Mouse (Mus musculus): ENCODE measurements around the gene Ccm2. TPM values are rescaled to one million over a fixed set of nuclear protein-coding genes. Genes with fewer than 3 reads are reported as not detected.
"Not testable (repeated sequence)": the region's sequence is repeated elsewhere in the genome, so short reads cannot be mapped to it uniquely, and the experiment has no call there.

Ccm2 gene
- 10 to 100 TPM; 21.9 to 26.8 TPM for total RNA-seq (2021)
- long read RNA-seq, experiment 1, transcript Ccm2-201 (10 exons, 1,858 nt) = major isoform, 40 of 67 reads
- long read RNA-seq, experiment 1, partial matches to known transcripts = 3 of 67 reads
- long read RNA-seq, experiment 1, other reads (novel, unspliced or antisense) = 24 of 67 reads
- long read RNA-seq, experiment 2, transcript Ccm2-201 (10 exons, 1,858 nt) = major isoform, 26 of 48 reads
- long read RNA-seq, experiment 2, partial matches to known transcripts = 2 of 48 reads
- long read RNA-seq, experiment 2, other reads (novel, unspliced or antisense) = 20 of 48 reads

- DNase-seq (ENCODE audit: low spot score) = peak; percentile 96
Observed at GRCm38 (mm10) chr11:6546205-6547013, at the start of gene Ccm2. Ccm2 (plus strand) TSS chr11:6546887.

GRCm38 (mm10) chr11:6497311-6497948 is 49.3 kb upstream of the Ccm2 start:
- DNase-seq (ENCODE audit: low spot score) = no peak

GRCm38 (mm10) chr11:6502506-6502905 is 44.2 kb upstream of the Ccm2 start:
- no peak for DNase-seq (ENCODE audit: low spot score)

GRCm38 (mm10) chr11:6504226-6504625 is 42.5 kb upstream of the Ccm2 start:
- DNase-seq (ENCODE audit: low spot score) = no peak

DNA sequence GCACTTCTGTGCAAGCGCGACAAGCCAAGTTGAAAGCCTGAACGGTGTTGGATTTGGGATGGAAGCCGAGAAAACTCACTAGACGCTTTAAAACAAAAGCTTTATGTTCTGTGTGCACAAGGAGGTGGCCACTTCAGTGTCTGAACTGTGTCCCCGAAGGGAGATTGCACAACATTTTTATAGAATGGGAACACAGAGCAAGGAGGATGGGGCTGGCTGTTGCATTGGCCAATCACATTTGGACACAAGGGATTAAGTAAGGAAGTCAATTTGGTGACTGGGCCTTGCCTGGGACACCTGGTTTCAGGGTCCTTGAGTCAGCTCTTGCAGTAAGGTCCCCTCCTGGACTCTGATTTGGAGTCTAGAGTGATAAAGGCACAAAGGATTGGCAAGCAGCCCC is 42.0 kb upstream of the Ccm2 start:
- no peak for DNase-seq (ENCODE audit: low spot score)

DNA sequence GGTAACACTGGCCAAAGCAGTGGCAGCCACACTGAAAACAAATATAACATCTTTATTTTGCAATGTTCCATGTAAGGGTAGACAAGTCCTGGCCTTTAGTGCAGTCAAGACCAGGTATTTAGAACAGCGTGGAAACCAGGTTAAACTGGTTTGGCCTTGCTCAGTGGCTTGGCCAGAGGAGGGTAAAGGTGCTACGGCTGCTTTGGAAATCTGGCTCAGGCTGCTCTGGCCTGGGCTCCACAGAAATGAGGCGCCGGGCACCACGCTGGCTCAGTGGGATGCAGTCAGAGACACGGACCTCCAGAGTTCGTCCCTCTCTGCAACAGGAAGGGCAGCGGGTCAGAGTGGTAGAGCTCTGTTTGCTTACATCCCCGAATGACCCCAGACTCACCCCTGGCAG is 40.2 kb upstream of the Ccm2 start:
- no peak for DNase-seq (ENCODE audit: low spot score)

GRCm38 (mm10) chr11:6508269-6508876 is 38.3 kb upstream of the Ccm2 start:
- DNase-seq (ENCODE audit: low spot score) = no peak

DNA sequence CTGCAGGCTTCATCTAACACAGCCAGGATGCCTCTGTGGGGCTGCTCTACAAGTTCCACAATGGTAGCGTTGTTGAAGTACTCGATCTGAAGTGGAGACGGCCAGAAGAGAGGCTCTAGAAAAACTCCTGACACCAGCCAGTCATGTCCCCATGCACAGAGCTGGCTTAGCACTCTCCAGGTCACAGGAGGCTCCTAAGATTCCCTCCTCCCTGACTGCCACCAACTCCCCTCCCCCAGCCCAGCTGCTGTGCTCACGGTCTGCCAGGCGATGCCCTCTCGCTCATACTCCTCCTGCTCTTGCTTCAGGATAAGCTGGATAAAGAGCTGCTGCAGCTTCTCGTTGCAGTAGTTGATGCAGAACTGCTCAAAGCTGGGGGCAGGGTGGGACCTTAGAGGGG is 31.9 kb upstream of the Ccm2 start:
- DNase-seq (ENCODE audit: low spot score) = peak; percentile 29

DNA sequence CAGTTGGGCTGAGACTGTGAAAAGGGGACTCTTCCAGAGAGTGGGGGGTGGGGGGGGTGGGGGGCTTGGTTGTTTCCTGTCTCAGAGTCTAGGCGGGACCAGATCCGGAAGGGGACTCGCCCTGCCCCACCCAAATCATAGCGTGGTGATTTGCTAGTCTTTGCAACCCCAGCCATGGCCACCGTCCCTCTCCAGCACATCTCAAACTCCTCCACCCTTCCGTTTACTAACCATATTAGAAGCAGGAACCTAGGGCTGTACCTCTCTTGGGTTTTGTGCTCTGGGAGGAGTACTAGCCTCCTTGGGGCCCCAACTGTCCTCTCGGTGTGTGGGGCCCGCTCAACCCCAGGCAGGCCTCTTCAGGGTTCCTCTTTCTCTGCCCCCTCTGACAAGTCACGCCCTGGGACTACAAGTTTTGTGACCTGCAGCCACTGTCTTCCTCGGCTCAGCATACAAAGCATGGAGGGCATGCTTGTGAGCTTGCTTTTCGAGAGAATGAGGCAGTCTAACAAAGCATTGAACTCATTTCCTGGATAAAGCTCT is 27.1 kb upstream of the Ccm2 start:
- no peak for DNase-seq (ENCODE audit: low spot score)

DNA sequence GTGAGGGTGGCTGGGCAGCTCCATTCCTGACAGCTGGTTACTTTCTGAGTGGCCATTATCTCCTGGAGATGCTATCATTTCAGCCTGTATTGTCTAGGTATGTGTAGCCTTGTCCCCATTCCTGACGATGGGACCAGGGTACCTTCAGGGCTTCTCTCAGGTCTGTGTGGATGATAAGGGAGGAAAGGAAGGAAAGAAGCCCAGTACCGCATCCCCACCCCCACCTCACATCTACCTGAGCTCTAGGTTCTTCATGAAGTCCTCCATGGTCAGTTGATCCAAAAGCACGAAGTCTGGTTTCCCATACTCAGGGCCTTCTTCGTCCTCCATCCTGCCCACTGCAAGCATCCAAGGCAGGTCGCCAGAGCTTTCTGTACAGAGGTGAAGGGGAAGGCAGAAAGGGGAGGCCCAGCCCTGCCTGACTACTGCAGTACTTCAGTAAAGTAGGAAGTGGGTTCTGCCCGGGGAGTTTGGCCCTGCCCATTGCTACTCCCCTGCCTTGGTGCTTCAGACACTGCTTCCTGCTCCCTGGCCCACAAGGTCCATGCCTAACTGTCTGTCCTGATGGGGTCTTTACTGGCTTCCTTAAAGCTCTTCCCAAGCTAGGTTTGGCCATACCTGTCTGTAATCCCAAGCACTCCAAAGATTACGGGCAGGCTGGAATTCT is 26.0 kb upstream of the Ccm2 start, which contains the start of gene Myo1g:
Myo1g (minus strand) TSS at position 459 of the 667 bp plus-strand sequence.
- DNase-seq (ENCODE audit: low spot score) = no peak

DNA sequence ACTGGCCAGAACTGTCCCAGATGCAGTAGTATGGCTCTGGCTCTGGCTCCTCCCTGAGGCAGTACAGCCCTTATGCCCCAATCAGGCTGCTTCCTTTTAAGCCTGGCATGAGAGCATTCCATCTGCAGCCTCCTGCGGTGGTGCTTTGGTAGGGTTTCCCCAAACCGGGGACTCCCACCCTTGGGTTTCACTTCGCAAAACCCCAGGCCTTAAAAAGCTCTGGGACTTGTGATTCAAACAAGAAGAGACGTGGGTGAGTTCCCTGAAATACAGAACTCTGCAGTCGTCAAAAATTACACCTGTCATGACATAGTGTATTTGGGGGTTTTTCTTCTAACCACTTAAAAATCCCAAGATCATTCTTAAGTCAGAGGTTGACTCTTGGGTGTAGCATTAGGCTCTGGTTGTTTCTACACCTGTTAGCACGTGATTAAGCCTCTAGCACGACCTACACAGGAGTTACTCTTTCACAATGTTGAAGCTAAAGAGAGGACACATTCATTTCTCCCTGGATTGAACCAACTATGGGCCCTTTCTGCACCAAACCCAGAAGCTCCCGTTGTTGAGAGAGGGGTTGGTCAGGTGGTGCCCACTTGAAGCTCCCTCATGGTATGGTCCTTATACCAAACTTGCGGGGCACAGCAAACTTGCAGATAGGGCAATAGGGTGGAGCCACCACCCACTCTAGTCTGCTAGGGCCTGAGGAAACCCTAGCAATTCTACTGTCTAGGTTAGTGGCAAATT is 23.7 kb upstream of the Ccm2 start:
- DNase-seq (ENCODE audit: low spot score) = no peak

- no peak for DNase-seq (ENCODE audit: low spot score)
Observed at GRCm38 (mm10) chr11:6523662-6524088, 23.0 kb upstream of the Ccm2 start.

- no peak for DNase-seq (ENCODE audit: low spot score)
Observed at GRCm38 (mm10) chr11:6524165-6524879, 22.4 kb upstream of the Ccm2 start.

DNA sequence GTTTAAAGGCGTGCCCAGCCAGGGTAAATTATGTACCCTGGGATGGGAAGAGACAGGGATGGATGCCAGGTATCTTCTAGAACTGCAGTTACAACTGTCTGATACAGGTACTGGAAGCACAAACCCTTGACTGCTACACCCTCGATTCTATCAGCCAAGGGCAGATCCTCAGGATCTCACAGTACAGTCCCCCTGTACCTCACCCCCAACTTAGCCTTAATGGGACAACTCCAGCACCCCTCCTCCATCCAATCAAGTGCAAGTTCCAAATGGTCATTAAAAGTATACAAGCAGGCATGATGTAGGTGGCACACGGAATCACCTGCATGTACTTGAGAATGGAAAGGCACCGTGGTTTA is 21.8 kb upstream of the Ccm2 start:
- DNase-seq (ENCODE audit: low spot score) = no peak

- DNase-seq (ENCODE audit: low spot score) = no peak
Observed at GRCm38 (mm10) chr11:6525241-6525640, 21.4 kb upstream of the Ccm2 start.

GRCm38 (mm10) chr11:6526526-6527255 is 20.0 kb upstream of the Ccm2 start:
- not testable (repeated sequence) for DNase-seq (ENCODE audit: low spot score)

- DNase-seq (ENCODE audit: low spot score) = no peak
Observed at GRCm38 (mm10) chr11:6527256-6528185, 19.2 kb upstream of the Ccm2 start.

Data from gastrocnemius, adult 18-20 months (tissue).